Mouse (Mus musculus): ENCODE data around the gene Lrrc17.

DNA sequence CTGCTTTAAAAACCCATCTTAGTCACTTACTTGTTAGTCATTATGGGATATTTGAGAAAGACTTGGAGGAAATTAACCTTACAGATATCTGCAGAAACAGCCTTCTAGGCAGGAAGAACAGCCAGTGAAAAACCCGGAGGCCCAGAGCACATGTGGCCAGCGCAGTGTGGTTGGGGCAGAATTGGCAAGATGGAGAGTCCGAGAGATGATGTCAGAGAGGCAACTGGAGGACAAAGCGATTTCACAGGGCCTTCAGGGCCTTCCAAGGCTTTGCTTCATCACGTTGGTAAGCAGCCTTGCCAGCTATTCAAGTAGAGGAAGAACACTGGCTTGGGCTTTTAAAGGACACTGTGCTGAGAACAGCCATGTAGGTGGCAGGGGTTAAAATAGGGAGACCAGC lies 10.4 kb upstream of the Lrrc17 start:
- no peak for TF ChIP-seq CTCF (IDR thresholded peaks at IDR 0.05; ENCODE audit: low read depth, low read length)
- no peak for TF ChIP-seq POLR2AphosphoS5 (IDR thresholded peaks at IDR 0.05; ENCODE audit: insufficient replicate concordance, low read depth, low read length)

All from G1E (cell line).